Mouse (Mus musculus) gastrocnemius, postnatal 4 days (tissue): Measurements from ENCODE around the gene Rpusd1. TPM values are rescaled to one million over a fixed set of nuclear protein-coding genes. Genes with fewer than 3 reads are reported as not detected.
"Not testable (repeated sequence)": the region's sequence is repeated elsewhere in the genome, so short reads cannot be mapped to it uniquely, and the experiment has no call there.

Experiments used
- DNase-seq, 2 experiments: peaks; one replicate each; pipeline ENCODE4 v3.0.0; 2021 to 2022; ENCODE audit warnings: low spot score in 2 of 2, mixed read lengths in 2 of 2
- total RNA-seq, 2 experiments: library from RNA; stranded (reverse); gene quantifications; 2 replicates each; pipeline ENCODE4 v1.2.3; 2021

Gene Rpusd1
- total RNA-seq, 2 experiments from 2014 or later = 7.9 to 8.1 TPM

DNA sequence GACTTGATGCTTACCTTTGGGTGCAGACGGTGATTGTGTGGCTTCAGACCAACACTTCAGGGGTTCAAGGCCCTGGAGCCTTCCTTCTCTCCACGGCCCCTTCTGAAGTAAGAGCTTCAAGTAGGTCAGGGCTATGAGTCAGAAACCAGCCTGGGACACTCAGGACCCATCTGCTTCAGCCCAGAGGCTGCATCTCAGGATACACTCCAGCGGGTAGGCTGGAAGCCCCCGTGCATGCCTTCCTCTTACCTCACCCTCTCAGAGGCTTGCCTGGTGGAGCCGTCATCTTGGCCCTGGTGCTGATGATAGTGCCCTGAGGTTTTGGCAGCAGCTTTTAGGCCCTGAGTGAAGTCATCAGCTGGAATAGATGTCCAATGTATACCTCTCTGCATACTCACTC is 7.8 kb downstream of the Rpusd1 start:
- no peak for DNase-seq

DNA sequence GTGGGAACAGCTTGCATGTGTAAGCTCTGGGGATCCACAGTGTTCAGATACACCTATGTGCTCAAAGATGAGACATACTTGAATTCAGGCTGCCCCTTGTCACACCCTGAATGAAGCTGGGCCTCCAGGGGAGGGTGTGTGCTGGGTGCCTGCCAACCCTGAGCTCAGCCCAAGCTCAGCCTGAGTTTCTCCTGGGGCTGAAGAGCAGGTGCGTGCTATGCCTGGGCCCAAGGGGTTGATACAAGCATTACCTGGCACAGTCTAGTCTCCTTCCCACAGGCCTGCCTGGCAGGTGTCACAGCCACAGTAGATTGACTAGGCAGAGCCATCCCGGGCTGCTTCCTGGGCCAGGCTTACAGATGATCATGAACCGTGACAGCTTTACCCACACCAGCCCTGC is 8.3 kb downstream of the Rpusd1 start, which contains the start of gene Mslnl:
Gene Mslnl (plus strand): TSS at position 298 of the 400 bp plus-strand sequence.
- DNase-seq = no peak

DNA sequence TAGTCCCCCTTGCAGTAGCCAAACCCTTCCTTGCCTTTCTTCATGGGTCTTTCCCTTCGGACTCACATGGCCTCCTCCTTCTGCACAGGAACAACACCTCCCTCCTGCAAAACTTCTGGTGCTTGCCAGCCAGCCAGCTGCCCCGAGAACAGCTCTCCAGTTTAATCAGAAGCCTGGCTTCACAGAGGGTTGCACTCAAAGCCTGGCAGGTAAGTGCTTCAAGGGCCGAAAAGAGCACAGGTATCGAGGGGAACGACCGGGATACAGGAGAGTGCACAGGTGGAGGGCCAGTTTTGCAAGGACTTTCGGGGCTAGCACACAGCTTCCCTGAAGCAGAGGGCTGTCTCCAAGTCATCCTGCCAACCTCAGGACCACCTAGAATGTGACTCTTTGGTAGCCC is 11.4 kb downstream of the Rpusd1 start:
- no peak for DNase-seq

DNA sequence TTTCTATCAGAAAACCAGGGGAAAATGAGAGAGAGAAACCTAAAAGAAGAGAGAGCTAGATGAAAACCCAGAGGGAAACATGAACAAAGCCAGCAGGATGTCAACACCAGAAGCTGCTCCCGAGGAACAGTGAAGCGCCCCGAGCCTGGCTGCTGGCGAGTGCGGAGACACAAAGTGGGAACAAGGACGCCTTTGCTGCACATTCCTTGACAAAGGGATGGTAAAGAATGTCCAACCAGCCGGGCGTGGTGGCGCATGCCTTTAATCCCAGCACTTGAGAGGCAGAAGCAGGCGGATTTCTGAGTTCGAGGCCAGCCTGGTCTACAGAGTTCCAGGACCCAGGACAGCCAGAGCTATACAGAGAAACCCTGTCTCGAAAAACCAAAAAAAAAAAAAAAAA is 14.0 kb downstream of the Rpusd1 start:
- DNase-seq = not testable (repeated sequence)

DNA sequence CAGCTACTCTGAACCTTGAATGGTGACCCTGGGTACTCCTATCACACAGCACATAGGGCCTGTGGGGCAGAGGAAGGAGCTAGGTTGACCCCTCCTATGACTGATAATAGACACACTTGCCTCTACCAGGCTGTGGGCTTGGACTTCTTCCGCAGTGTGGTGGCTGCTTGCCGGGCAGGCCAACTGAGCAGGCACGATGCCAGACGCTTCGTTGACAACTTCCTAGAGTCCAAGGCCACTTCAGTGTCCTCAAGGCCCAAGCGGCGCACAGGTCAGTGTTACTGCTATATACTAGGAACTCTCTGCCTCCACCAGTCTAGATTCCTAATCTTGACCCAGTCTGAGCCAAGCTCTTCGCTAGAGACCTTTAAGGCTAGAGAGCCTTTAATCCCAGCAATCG is 16.4 kb downstream of the Rpusd1 start:
- no peak for DNase-seq

DNA sequence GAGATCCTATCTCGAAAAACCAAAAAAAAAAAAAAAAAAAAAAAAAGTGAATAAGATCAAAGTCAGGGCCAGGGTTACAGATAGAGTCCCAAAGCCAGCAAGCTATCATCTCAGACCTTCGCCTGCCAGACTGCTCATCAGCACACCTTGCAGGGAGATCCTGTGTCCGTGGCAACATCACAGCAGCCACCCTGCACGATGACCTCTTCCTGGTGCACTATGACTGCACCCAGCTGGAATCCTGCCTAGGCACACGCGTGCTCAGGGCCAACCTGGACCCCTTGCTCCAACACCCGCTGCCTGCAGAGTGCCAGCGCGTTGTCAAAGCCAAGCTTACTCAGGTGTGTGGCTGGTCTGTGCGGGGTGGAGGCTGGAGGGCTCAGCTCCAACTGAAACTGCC is 16.8 kb downstream of the Rpusd1 start:
- no peak for DNase-seq

DNA sequence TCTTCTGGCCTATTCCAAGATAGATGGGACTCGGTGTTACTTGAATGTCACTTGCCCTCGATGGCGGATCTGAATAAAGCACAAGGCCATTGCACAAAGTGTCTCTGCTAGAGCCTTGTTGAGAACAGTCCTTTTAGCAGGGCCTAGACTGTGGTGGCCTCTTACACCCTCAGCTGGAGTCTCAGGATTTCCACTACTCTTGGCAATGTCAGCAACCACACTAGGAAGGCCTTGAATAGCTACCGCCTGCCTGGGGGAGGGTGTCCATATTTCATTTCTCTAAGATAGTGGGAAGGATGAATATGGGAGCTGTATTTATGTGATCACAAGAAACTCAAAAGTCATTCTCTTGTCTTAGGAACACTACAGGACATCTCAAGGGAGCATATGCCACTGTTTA is 20.8 kb downstream of the Rpusd1 start:
- DNase-seq = no peak

DNA sequence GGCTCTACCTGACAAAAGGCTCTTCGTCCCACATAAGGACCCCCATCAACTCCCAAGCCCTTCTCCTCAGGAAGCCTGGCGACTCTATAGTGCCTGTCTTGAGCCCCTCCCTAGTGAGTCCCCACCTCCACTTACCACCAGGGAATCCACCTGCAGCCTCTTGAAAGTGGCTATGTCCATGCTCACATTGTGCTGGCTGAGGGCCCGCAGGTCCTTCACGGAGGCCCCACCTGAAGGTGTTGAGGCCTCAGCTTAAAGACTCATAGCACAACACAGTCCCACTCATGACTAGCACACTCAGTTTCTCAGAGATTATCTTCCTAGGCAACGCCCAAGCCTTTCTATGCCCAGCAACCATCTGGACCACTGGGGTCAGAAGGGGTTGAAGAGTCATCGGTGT is 21.8 kb downstream of the Rpusd1 start:
- no peak for DNase-seq

DNA sequence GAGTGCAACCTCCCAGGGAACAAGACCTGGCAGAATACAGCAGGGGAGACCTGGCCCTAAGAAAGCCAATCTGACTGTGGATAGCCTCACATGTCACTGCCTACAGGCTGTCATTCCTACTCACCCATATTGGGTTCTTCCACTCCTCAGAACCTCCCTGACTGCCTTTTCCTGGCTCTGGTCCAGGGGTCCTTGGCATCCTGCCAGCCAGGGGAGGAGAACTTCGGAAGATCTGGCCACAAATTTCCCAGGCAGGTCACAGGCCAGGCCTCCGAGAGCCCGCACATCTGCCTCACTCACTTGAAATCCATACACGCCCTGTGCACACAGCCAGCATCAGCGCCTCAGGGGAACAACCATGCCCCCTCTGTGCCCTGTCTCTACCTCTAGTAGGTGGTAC is 24.0 kb downstream of the Rpusd1 start:
- DNase-seq = peak; percentile 46 to 57

DNA sequence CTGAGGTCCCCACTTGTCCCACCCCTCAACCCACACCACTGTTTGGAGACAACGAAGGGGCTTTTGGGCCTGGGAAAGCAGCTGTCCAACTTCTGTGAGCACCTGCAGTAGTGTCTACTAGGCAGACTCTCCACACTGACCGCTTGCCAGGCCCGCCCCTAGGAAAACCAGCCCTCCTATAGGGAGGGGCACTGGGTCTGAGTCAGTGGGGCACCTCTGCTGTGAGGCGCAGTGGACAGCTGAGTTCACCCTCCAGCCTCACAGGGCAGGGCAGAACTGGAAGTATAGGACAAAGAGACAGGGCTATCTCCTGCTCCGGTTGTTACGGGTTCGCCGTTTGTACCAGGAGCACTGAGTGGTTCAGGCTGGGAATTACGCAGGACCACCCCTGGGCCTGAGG is 26.8 kb downstream of the Rpusd1 start, which contains the start of gene Msln:
Gene Msln (minus strand): TSS at position 138 of the 400 bp plus-strand sequence.
- DNase-seq = no peak

DNA sequence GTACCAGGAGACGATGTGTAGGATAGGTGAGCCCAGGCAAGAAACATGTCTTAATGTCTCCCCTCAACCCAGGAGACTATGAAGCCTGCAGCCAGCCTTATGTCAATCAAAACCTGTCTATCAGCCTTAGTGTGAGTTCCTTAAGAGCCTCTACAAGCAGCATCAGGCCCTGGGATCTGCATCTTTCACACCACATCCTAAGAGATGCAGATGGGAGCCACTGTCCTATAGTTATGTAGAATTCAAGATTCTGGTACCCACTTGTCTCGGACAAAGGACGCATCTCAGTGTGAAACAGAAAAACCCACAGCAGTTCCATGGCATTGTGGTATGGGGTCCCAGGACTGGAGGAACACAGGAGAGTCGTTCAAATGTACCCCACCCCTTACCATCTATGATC is 27.6 kb downstream of the Rpusd1 start:
- no peak for DNase-seq

DNA sequence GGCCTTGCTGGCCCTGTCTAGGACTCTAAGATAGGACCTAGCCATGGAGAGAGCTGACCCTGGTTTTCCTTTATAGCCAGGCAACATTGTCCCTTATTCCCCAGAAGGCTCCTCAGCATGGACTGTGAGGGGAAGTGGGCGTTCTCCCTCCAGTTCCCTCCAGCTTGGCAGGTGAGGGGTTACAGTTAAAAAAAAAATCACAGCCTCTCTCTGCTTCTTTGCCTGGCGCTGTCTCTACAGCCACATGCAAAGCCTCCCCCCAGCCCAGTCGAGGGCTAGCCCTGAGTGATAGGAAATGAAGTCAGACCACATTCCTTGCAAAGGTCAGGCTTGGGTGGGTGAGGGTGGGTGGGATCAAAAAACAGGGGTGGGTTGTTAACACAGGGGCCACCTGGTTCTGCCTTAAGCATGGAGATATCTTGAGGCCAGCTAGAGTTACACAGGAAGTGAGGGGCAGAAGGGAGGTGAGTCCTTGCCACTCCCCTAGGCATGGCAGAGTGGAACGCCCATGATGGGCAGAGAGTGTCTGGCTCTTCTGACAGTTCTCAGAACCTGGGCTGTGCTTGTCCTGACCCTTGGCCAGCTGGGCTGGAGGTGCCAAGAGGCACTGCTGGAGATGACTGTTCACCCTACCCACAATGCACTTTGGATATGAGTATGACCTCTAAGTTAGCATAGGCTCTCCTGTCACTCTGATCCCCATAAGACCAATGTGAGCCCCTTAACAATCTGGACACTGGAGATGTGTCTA is 28.3 kb downstream of the Rpusd1 start:
- DNase-seq = no peak

DNA sequence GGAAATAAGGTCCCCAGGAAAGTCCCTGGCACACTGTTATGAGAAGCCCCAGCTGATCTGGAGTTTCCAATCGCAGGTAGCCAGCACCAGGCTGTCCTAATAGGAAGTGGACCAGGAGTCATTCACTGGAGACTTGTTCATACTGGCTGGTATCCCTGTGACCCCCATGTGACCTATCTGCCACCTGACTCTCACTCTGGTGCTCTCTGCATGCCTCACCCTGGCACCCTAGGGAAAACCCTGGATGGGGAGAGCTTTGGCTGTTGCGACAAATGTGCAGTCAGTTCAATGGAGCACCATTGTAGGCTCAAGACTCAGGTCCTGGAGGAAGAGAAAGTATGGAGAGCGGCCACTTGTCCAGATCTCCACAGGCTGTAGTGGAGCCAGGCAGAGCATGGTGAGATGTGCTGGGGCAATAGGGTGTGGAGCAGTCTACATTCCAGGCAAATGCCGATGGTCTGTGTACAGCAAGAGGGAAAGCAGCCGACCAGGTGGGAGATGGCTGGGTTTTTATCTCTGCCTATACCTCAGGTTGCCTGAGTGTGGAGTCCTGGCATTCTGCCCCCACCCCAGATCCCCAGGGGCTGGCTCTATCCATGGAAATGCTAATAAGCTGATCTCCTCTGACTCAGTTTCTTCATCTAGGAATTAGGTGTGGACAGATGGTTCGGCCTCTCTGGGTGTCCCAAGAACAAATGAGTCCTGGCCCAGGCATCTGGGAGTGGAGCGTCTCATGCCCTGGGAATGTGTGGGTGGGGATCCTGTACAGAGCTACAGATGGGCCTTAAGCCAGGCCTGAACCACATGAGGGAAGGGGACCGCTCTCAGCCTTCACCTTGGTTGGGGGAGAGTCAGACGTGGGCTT is 29.1 kb downstream of the Rpusd1 start:
- no peak for DNase-seq

DNA sequence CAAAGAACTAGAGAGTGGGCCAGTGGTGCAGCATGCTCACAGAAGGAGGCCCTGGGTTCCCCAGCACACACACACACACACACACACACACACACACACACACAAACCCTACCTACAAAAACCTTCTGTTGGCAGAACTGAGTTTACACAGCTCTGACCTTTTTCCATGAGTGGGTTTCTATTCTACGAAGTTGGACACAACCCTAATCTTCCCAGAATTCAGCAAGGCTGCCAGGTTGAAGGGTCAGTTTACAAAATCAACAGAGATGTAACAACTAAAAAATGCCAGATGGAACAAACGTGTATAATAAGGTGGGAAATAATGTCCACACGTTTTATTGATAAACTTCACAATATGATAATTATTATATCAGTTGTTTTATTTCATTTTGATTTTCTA is 30.2 kb downstream of the Rpusd1 start:
- DNase-seq = no peak

DNA sequence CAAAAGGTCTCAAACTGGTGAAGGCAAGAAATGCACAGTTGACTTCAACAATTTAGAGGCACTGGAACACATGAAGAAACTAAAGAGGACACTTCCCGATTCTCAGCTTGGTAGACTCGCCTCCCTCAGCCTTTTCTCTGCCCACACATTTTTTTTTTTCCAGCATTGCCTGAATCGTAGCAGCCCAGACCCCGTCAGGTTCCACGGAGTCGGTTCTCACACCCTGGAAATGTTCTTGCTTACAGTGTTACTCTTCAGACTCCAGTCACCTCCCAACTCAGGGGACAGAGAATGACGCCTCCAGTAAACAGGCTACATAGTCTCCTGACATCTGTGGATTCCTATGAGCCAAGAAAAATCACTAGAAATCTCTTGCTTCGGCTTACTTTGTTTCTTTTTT is 32.7 kb downstream of the Rpusd1 start:
- no peak for DNase-seq

DNA sequence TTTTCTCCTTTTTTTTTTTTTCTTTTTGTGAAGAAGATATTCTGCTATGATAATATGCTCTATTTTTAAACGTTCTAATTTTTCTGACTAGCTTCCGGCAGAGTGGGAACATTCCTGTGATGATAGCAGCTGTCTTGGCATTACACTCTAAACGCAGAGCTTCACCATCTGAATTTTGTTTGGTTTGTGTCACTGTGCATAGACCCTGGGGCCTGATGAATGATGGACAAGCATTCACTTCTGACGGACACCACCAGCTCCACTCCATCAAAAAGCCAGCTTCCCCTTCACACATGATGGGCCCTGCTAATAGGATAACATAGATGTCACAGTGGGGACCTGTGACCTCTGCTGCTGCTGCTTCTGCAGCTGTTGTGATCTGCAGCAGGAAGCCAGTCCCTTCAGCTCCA is 34.1 kb downstream of the Rpusd1 start:
- DNase-seq = no peak

DNA sequence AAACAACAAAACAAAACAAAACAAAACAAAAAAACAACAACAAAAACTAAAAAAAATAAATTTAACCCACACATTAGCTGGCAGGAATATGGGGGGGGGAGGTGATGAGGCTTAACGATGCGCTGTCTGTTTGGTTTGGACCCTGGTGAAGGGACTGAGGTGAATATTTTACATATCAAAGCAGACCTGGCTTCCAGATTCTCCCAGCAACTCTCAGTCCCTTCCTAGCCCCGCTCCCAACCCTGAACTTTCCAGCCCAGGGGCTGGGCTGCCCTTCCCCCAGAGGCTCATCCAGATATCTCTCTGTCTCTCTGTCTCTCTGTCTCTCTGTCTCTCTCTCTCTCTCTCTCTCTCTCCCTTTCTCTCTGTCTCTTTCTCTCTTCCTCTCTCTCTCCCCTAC is 35.1 kb downstream of the Rpusd1 start:
- DNase-seq = no peak

DNA sequence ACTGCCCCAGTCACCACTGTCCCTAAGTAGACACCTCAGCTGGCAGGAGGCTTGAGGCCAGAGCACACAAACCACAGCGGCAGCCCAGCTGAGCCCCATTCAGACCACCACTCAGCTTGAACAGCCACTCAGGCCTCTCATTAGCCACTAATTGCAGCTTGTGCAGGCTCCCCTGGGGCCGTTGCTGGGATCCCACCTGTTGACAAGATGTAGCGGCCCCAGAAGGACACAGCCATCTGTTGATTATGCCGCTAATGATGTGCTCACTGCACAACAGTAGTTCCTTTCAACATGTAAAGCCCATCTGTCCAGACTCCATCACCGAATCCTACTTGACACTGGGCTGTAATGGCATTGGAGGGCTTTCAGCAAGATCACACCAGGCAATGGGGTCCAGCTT is 38.4 kb downstream of the Rpusd1 start:
- DNase-seq = no peak

DNA sequence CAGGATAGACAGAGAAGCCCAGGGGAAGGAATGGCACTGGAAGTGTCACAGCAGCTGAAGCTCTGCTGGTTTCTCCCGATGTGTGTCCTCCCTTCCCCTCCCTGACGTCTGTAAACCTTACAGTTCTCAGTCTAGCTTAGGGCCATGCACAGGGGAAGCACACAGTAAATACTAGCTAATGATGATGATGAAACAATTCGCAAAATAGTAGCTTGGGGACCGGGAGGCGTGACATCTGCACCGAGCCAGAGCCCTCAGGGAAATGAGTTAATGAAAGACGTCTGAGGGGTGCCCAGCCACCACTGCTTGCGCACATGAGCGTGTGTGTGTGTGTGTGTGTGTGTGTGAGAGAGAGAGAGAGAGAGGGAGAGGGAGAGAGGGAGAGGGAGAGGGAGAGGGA is 41.9 kb downstream of the Rpusd1 start:
- DNase-seq = no peak

DNA sequence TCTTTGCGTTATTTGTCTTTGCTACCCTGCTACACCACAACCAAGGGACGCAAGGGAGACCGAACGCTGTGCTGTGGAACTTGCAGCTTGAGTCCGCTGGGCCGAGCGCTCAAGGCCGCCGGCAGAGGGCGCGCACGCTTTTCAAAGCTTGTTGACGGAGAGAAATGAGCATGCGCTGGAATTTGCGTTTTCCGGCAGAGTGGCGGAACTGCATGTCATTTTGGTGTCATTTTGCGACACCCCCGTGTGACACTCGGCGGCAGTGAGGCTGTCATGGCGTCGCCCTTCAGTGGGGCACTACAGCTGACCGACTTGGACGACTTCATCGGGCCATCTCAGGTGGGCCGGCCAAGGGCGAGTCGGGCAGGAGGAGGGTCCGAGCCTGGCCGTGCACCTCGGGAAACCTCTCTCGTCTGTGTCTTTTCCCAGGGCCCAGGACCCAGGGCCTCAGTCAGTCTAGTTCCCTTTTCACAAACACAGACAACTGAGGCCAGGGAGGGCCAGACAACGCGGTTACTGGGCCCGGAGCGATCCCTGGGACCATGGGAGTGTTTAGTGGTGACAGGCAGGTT is 46.2 kb downstream of the Rpusd1 start, which contains the start of gene Narfl:
Gene Narfl (plus strand): TSS at position 228 of the 572 bp plus-strand sequence.
- peak; percentile 96 to 97 for DNase-seq

DNA sequence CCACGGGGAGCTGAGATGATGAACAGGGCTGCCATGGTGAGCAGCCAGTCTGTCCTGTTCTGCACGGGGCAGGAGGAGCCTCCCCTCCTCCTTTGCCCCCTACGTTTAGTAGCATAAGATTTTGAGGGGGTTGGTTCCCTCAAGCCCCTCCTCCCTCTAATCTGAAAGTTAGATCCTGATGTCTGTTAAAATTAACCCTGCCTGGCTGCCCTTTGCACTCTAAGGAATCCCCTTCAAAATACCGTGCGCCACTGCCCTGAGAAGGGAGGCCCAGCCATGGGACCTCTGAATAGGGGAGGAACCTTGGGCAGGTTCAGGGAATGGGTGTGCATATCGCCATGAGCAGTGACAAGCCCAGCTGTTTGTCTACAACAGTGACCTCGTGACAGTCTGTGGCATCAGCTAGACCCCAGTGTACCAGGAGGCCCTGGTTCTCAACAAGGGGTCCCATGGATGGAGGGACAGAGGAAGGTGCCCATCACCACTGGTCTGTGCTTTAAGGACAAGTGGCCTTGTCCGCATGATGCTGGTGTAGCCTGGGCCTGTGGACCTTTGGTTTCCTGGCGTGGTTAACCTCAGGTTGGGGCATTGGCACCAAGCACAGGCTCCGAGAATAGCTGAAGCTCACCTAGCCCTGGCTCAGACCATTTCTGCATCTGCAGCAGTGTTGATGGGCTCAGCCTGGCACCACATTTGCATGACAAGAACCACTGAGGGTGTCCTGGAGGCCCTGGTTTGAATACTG is 48.0 kb downstream of the Rpusd1 start:
- no peak for DNase-seq
